Mouse (Mus musculus) liver, adult 2 months (tissue): ENCODE measurements around the gene Sptbn1. TPM values are rescaled to one million over a fixed set of nuclear protein-coding genes. Genes with fewer than 3 reads are reported as not detected.

Source experiments
- DNase-seq: peaks from one replicate; pipeline ENCODE4 v3.0.0-alpha.2; 2011; ENCODE audit warnings: low read depth, low spot score; ENCODE audit errors: extremely low read depth
- H3K27ac ChIP-seq: fragments of 200-500 bp; replicated peaks from 2 replicates; pipeline ENCODE4 v1.5.1; 2012; ENCODE audit warnings: low read depth, mild to moderate bottlenecking, control low read depth, inconsistent platforms, low read length; ENCODE audit not compliant: insufficient read depth
- H3K27me3 ChIP-seq: fragments of 200-500 bp; 2 replicates; pipeline ENCODE4 v1.6.1; 2012; ENCODE audit warnings: mild to moderate bottlenecking, moderate library complexity, low read length, inconsistent platforms; ENCODE audit not compliant: control insufficient read depth, insufficient read depth
- H3K36me3 ChIP-seq: fragments of 200-500 bp; 2 replicates; pipeline ENCODE4 v1.6.1; 2012; ENCODE audit warnings: low read length, inconsistent platforms; ENCODE audit not compliant: control insufficient read depth, insufficient read depth
- H3K4me1 ChIP-seq: fragments of 200-500 bp; 2 replicates; pipeline ENCODE4 v1.6.1; 2011; ENCODE audit warnings: low read length; ENCODE audit not compliant: control insufficient read depth, insufficient read depth
- H3K4me3 ChIP-seq: fragments of 200-500 bp; 2 replicates; pipeline ENCODE4 v1.5.1; 2011; ENCODE audit warnings: low read depth, mild to moderate bottlenecking, control low read depth, low read length, moderate library complexity; ENCODE audit not compliant: insufficient read depth
- H3K79me2 ChIP-seq: fragments of 200-500 bp; 2 replicates; pipeline ENCODE4 v1.6.1; 2012; ENCODE audit warnings: inconsistent platforms, mild to moderate bottlenecking, low read length, moderate library complexity; ENCODE audit not compliant: control insufficient read depth, insufficient read depth
- H3K9ac ChIP-seq: fragments of 200-500 bp; 2 replicates; pipeline ENCODE4 v1.6.1; 2012; ENCODE audit warnings: low read depth, mild to moderate bottlenecking, control low read depth, inconsistent platforms, low read length
- CTCF ChIP-seq: fragments of 200-500 bp; IDR thresholded peaks from 2 replicates; pipeline ENCODE4 v1.5.1; 2011; ENCODE audit warnings: low read depth, low read length, control low read depth
- POLR2A ChIP-seq: fragments of 200-500 bp; IDR thresholded peaks from 2 replicates; pipeline ENCODE4 v1.6.1; 2011; ENCODE audit warnings: low read length, control low read depth; ENCODE audit not compliant: insufficient read depth; ENCODE audit errors: extremely low read depth
- WGBS: fragments of 180-500 bp; shearing (Covaris S2); methylation state at CpG from one replicate; pipeline ENCODE4 v1.1.7; 2018; 5-methylcytosine and 5-hydroxymethylcytosine counted together
- polyA plus RNA-seq: library from polyadenylated mRNA; depleted of rRNA; stranded (reverse); fragments of >200 nt; gene quantifications from 2 replicates; pipeline ENCODE4 v1.2.3, GENCODE M21; 2012; rRNA removed
- total RNA-seq: library from RNA; depleted of rRNA; stranded (reverse); fragments of >200 nt; gene quantifications from 2 replicates; pipeline ENCODE4 v1.2.3, GENCODE M21; 2014; rRNA removed

The Sptbn1 gene
- total and polyA plus RNA-seq, 2 experiments = 13.0 to 50.9 TPM

DNA sequence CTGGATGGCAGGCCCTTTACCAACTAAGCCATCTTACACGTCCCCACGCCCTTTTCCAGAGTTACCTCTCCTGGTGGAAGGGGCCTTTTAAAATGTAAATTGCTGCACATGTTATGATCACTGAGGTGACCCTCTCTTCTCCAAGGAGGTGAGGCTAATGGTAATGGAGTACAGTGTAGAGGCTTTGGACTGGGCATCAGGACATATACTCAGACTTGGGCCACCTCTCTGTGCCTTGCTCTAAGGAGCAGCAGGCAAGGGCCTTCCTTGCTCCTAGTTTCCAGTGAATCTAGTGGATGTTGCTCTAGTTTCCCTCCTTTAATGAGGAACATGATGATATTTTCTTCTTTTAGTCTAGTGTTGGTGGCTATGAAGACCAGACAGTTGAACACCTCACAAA, 166.8 kb downstream of the Sptbn1 start:
- H3K27ac ChIP-seq = no peak overlapping the region
- DNase-seq = no peak
- no peaks in the 10 kb centered on the region for H3K4me1 ChIP-seq
- TF ChIP-seq POLR2A (no peak), CTCF (no peak)
- WGBS = 97% methylated on average over 2 of the region's 2 CpGs
- no peak overlapping the region for H3K4me3 ChIP-seq
- H3K9ac ChIP-seq = no peak overlapping the region
- H3K36me3 ChIP-seq = peaks cover 49% of the 10 kb centered on the region
- no peaks in the 10 kb centered on the region for H3K27me3 ChIP-seq
- H3K79me2 ChIP-seq = no peaks in the 10 kb centered on the region

DNA sequence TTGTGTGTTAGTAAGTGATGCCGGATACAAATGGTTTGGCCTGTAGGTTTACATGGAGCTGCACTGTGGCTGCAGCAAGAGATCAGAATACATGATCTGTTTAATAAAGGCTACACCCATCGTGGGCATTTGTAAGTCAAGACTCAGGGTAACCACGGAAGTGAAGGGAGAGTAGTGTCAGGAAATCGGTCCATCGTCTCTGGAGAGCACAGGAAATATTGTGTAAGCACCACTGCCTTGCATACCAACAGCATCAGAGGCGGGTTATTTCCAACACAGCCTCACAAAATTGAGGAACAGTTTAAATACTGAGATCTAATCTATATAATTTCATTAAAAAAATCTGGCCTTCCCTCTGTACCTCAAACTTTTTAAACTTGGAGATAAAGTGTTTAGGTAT, 168.1 kb downstream of the Sptbn1 start:
- Histone ChIP-seq H3K27ac (no peak overlapping the region), H3K9ac (no peak overlapping the region), H3K4me3 (no peak overlapping the region), H3K79me2 (no peaks in the 10 kb centered on the region), H3K36me3 (peaks cover 41% of the 10 kb centered on the region), H3K4me1 (no peaks in the 10 kb centered on the region), H3K27me3 (no peaks in the 10 kb centered on the region)
- TF ChIP-seq POLR2A (no peak), CTCF (no peak)
- no peak for DNase-seq
- 76% methylated on average over 6 of the region's 6 CpGs for WGBS

DNA sequence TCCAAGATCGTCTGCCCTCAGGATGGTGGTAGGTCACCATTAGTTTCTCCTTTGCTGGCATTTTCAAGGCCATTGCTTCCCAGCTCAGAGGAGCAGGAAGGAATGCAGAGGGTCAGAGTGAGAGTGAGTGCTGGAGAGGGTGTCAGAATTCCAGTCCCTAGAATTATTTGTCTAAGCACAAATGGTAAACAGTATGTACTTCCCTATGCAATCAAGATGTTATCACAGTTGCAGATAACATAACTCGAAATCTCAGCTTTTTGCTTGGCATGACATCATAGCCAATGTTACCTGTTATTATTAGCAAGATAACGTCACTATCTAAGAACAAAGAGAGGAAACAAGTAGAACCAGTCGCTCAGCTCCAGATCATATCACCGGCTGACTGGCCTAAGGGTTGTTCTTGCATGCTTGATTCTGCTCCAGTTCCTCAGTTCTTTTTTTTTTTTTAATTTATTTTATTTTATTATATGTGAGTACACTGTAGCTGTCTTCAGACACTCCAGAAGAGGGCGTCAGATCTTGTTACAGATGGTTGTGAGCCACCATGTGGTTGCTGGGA, 172.7 kb downstream of the Sptbn1 start:
- peaks cover 16% of the 10 kb centered on the region for H3K36me3 ChIP-seq
- no peak overlapping the region for H3K4me3 ChIP-seq
- H3K9ac ChIP-seq = no peak overlapping the region
- no peaks in the 10 kb centered on the region for H3K4me1 ChIP-seq
- H3K27ac ChIP-seq = no peak overlapping the region
- TF ChIP-seq CTCF (no peak), POLR2A (no peak)
- no peaks in the 10 kb centered on the region for H3K79me2 ChIP-seq
- no peaks in the 10 kb centered on the region for H3K27me3 ChIP-seq
- 53% methylated on average over 6 of the region's 6 CpGs for WGBS
- DNase-seq = no peak

DNA sequence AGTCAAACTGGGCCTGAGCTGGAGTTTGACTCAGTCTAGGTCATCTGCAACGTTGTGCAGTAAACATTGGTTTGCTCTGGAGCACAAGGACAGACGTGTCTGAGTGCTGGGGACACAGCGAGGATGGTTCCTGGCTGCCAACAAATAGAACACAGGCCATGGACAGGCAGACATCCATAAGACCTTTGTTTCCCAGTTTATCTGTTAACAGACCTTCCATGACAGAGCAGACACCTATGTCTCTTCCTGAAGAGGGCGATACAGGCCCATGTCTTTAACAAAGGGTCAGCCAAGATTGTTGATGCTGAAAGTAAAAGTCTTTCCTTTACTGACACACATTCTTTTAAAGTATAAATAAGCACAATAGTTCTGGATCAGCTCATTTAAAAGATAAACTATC, 176.1 kb downstream of the Sptbn1 start:
- Histone ChIP-seq H3K27me3 (no peaks in the 10 kb centered on the region), H3K4me3 (no peak overlapping the region), H3K36me3 (no peaks in the 10 kb centered on the region), H3K27ac (no peak overlapping the region), H3K9ac (no peak overlapping the region), H3K79me2 (no peaks in the 10 kb centered on the region), H3K4me1 (no peaks in the 10 kb centered on the region)
- 33% methylated on average over 4 of the region's 4 CpGs for whole genome bisulfite sequencing
- DNase-seq = no peak
- TF ChIP-seq CTCF (no peak), POLR2A (no peak)

DNA sequence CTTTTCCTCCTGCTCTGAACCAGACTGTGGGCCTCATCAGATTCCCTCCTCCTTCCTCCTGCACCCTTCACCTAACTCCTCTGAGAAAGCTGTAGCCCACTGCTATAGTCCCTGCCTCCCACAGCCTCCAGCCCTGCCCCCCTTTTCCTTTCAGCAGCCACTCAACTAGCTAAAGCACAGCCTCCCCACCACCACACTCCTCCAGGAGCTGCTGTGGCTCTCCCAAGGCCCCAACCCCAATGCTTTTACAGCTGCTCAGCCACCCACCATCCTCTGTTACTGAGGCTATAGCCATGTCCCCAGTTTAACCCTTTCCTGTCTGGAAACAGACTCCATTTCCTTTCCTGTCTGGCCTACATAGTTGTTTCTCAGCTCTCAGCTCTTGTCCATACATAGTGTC, 182.9 kb downstream of the Sptbn1 start:
- Histone ChIP-seq H3K9ac (no peak overlapping the region), H3K27ac (no peak overlapping the region), H3K4me1 (no peaks in the 10 kb centered on the region), H3K27me3 (no peaks in the 10 kb centered on the region), H3K79me2 (no peaks in the 10 kb centered on the region), H3K4me3 (no peak overlapping the region), H3K36me3 (no peaks in the 10 kb centered on the region)
- TF ChIP-seq POLR2A (no peak), CTCF (no peak)
- no peak for DNase-seq

DNA sequence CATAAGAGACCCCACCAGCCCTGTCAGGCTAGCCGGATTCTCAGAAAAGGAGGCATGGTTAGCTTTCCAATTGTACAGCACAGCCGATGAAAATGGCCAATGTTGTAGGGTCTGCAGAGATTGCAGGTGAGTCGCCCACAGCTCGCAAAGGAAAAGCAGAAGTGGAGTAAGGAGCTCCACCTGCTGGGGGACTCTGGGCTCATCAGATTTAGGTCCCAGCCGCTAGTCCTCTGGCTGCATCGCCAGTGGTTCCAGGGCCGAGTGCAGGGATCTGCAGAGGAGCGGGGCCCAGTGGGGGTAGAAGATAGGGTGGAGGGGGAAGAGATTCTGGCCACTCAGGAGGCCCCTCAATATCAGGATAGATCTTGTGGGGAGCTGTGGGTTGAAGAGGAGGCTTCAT, 210.7 kb downstream of the Sptbn1 start:
- Histone ChIP-seq H3K27me3 (no peaks in the 10 kb centered on the region), H3K4me1 (no peaks in the 10 kb centered on the region), H3K9ac (no peak overlapping the region), H3K27ac (no peak overlapping the region), H3K79me2 (no peaks in the 10 kb centered on the region), H3K36me3 (no peaks in the 10 kb centered on the region), H3K4me3 (no peak overlapping the region)
- 38% methylated on average over 8 of the region's 8 CpGs for WGBS
- DNase-seq = peak; percentile 1
- TF ChIP-seq CTCF (peak; percentile 47), POLR2A (no peak)

Other genes starting within 250 kb of the Sptbn1 start
- 2.3 and 2.5 TPM in 2 replicates for gene Eml6, start 242.1 kb downstream of the Sptbn1 start, total RNA-seq
- gene Eml6, start 242.1 kb downstream of the Sptbn1 start, polyA plus RNA-seq = 0.12 and 0.17 TPM in 2 replicates
- gene 4930505A04Rik, start 203.7 kb upstream of the Sptbn1 start, total RNA-seq = not detected in 2 replicates
- not detected in 2 replicates for gene 4930505A04Rik, start 203.7 kb upstream of the Sptbn1 start, polyA plus RNA-seq